Mouse (Mus musculus) E14TG2a.4 (cell line): ENCODE results near the gene Rps6ka4.

Source experiments
- CTCF ChIP-seq: conservative IDR thresholded peaks from 2 replicates; pipeline ENCODE4 v1.5.1; 2014; ENCODE audit warnings: low read length
- NANOG ChIP-seq: IDR thresholded peaks from 2 replicates; pipeline ENCODE4 v1.6.1; 2014; ENCODE audit warnings: borderline replicate concordance, low read length, mixed read lengths
- POU5F1 ChIP-seq: IDR thresholded peaks from 2 replicates; pipeline ENCODE4 v1.6.1; 2014; ENCODE audit warnings: low read length, borderline replicate concordance

DNA sequence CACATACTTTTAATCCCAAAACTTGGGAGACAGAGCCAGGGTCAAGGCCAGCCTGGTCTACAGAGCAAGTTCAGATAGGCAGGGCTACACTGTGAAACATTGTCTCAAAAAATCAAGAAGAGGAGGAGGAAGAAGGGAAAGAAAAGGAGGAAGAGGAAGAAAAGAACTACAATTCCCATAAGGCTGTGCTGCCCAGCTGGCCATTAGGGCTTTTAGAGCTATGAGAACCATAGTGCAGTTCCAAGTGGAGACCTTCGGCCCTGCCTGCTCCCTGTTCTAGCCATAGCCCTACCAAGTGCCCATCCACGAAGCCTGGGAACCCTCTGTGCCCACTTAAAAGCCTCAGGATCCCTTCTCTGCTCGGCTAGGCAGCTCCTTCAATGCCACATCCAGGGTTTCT lies 11.1 kb upstream of the Rps6ka4 start:
- no peak for TF ChIP-seq CTCF
- TF ChIP-seq POU5F1, result no peak
- no peak for TF ChIP-seq NANOG
